20 mouse cellular contexts compared by ENCODE assay signal in genomic region chr15:77105273-77105672, GRCm38 (mm10). TPM values are rescaled to one million over a fixed set of nuclear protein-coding genes. Genes with fewer than 3 reads are reported as not detected.
DNase-seq lines count a peak whose midpoint lies in the region; ATAC-seq and TF ChIP-seq lines count a peak whose summit lies in the region.
"Had no signal": no experiment of that assay in that cellular context is flagged by ENCODE, and none has a peak within 500 bp of the region (broad histone marks: within the 10 kb centered on the region; RNA-seq: fewer than 3 reads in every experiment).

No protein-coding gene starts in this region.

- no peak for TF ChIP-seq POLR2A in ES-Bruce4 (IDR thresholded peaks at IDR 0.05; ENCODE audit: insufficient read depth, low read length)

- no peak overlapping the region for H3K9ac ChIP-seq in ES-Bruce4 (ENCODE audit: low read depth, poor library complexity, severe bottlenecking)
- H3K9ac ChIP-seq in intestine, embryonic 16.5 days (ENCODE audit: low read depth, low read length): no peak overlapping the region
- H3K9ac ChIP-seq in stomach, postnatal 0 days (ENCODE audit: low read length): no peak overlapping the region
- H3K9ac ChIP-seq: forebrain, embryonic 15.5 days; hindbrain, embryonic 12.5 days had no signal

- H3K4me2 ChIP-seq in intestine, embryonic 16.5 days (ENCODE audit: low read depth, low read length): peak overlapping the region; percentile 10; the same call in 1 of the 2 replicates
- no peak overlapping the region for H3K4me2 ChIP-seq in stomach, postnatal 0 days (replicated peaks; ENCODE audit: low read depth)
- H3K4me2 ChIP-seq: forebrain, embryonic 15.5 days; hindbrain, embryonic 12.5 days had no signal

- H3K9me3 ChIP-seq in ES-Bruce4 (replicated peaks; ENCODE audit: control insufficient read depth, insufficient read depth, low read length, poor library complexity, severe bottlenecking): no peaks in the 10 kb centered on the region
- H3K9me3 ChIP-seq in intestine, embryonic 16.5 days (ENCODE audit: control insufficient read depth, low read length): no peaks in the 10 kb centered on the region
- H3K9me3 ChIP-seq in stomach, postnatal 0 days (ENCODE audit: control insufficient read depth, low read length): no peaks in the 10 kb centered on the region
- H3K9me3 ChIP-seq: forebrain, embryonic 15.5 days; heart, embryonic 10.5 days; hindbrain, embryonic 12.5 days had no signal

- no peak for TF ChIP-seq EP300 in ES-Bruce4 (IDR thresholded peaks at IDR 0.05; ENCODE audit: insufficient read depth, low read depth, low read length)
- no peak for TF ChIP-seq EP300 in stomach, postnatal 0 days (optimal IDR thresholded peaks at IDR 0.05)

- H3K27me3 ChIP-seq in ES-Bruce4 (ENCODE audit: control insufficient read depth, insufficient read depth, low read length, poor library complexity, severe bottlenecking): no peaks in the 10 kb centered on the region
- no peaks in the 10 kb centered on the region for H3K27me3 ChIP-seq in intestine, embryonic 16.5 days (replicated peaks; ENCODE audit: control insufficient read depth, insufficient read depth, low read length)
- no peaks in the 10 kb centered on the region for H3K27me3 ChIP-seq in stomach, postnatal 0 days (ENCODE audit: control insufficient read depth, insufficient read depth, low read length)
- H3K27me3 ChIP-seq: forebrain, embryonic 15.5 days; hindbrain, embryonic 12.5 days; Patski had no signal

- peak; percentile 63 for ATAC-seq in intestine, embryonic 16.5 days
- ATAC-seq in stomach, postnatal 0 days (ENCODE audit: low FRiP score, low TSS enrichment): no peak
- ATAC-seq: activated CD4-positive, CD25-positive, alpha-beta regulatory T cell, adult 4 months; forebrain, embryonic 15.5 days; Patski had no signal

- no peak for DNase-seq in layer of hippocampus, adult 2 months (ENCODE audit: low spot score in 2 of 2)
- no peak for DNase-seq in layer of hippocampus, adult 9-11 months
- DNase-seq in stomach, postnatal 0 days (ENCODE audit: low spot score): no peak
- no peak for DNase-seq in layer of hippocampus, postnatal 36 days
- DNase-seq in layer of hippocampus, postnatal 10 days (ENCODE audit: low spot score in 2 of 2): no peak
- DNase-seq: cerebellum, adult 11-12 months; cerebellum, adult 9-11 months; cerebellum, postnatal 36 days; heart, adult 18-20 months; heart, postnatal 10 days; heart, postnatal 4 days had no signal

- H3K4me3 ChIP-seq in layer of hippocampus, adult 2 months: no peak overlapping the region
- no peak overlapping the region for H3K4me3 ChIP-seq in ES-Bruce4 (ENCODE audit: low read depth, low read length)
- no peak overlapping the region for H3K4me3 ChIP-seq in intestine, embryonic 16.5 days (ENCODE audit: low read length)
- no peak overlapping the region for H3K4me3 ChIP-seq in stomach, postnatal 0 days (ENCODE audit: low read depth, low read length)
- H3K4me3 ChIP-seq: erythroblast, embryonic 14.5 days; forebrain, embryonic 15.5 days; heart, embryonic 10.5 days; hindbrain, embryonic 12.5 days had no signal

- H3K4me1 ChIP-seq in ES-Bruce4 (ENCODE audit: control insufficient read depth, insufficient read depth, low read length): peaks cover 5% of the 10 kb centered on the region
- H3K4me1 ChIP-seq in intestine, embryonic 16.5 days (ENCODE audit: control insufficient read depth, insufficient read depth, low read length): peaks cover 24% of the 10 kb centered on the region
- 0 out of 2 replicates have a peak, but pooled peaks cover 2% of the 10 kb centered on the region for H3K4me1 ChIP-seq in stomach, postnatal 0 days (replicated peaks; ENCODE audit: control insufficient read depth, insufficient read depth)

- TF ChIP-seq CTCF in layer of hippocampus, adult 2 months (conservative IDR thresholded peaks at IDR 0.05): no peak
- no peak for TF ChIP-seq CTCF in ES-Bruce4 (IDR thresholded peaks at IDR 0.05; ENCODE audit: low read depth, low read length)
- no peak for TF ChIP-seq CTCF in stomach, postnatal 0 days (IDR thresholded peaks at IDR 0.05; ENCODE audit: low read depth)

- 57% methylated on average over 10 of the region's 10 CpGs for WGBS in intestine, embryonic 16.5 days
- WGBS in stomach, postnatal 0 days: 58% methylated on average over 10 of the region's 10 CpGs

- peak overlapping the region; percentile 59 for H3K27ac ChIP-seq in layer of hippocampus, adult 2 months
- H3K27ac ChIP-seq in ES-Bruce4 (ENCODE audit: insufficient read depth, low read length): 0 out of 2 replicates have a peak overlapping the region, but pooled peaks have one; percentile 13
- H3K27ac ChIP-seq in intestine, embryonic 16.5 days (ENCODE audit: low read length): peak overlapping the region; percentile 33; the same call in 1 of the 2 replicates
- peak overlapping the region; percentile 72 for H3K27ac ChIP-seq in stomach, postnatal 0 days (replicated peaks)
- H3K27ac ChIP-seq: heart, embryonic 10.5 days; hindbrain, embryonic 12.5 days had no signal

- H3K36me3 ChIP-seq in ES-Bruce4 (ENCODE audit: control insufficient read depth, insufficient read depth, low read length, poor library complexity, severe bottlenecking): no peaks in the 10 kb centered on the region; the same call in 1 of the 2 replicates
- H3K36me3 ChIP-seq in intestine, embryonic 16.5 days (ENCODE audit: control insufficient read depth, insufficient read depth, low read length): peaks cover 3% of the 10 kb centered on the region; the same call in 1 of the 2 replicates
- H3K36me3 ChIP-seq in stomach, postnatal 0 days (ENCODE audit: control insufficient read depth, insufficient read depth, low read length): 0 out of 2 replicates have a peak, but pooled peaks cover 3% of the 10 kb centered on the region

RNA-seq across cellular contexts. Expression of gene Mb, which starts 54.8 kb away (rescaled TPM):
- under 1 TPM in 1 of 2 experiments, not detected in 1; 0.49 TPM for total RNA-seq in layer of hippocampus, adult 2 months (2021)
- polyA plus RNA-seq in ES-Bruce4 (2011; ENCODE audit: insufficient read depth, insufficient read length, low read depth, missing spikeins): 1.9 and 2.1 TPM in 2 replicates
- 0.48 and 0.56 TPM in 2 replicates for polyA plus RNA-seq in intestine, embryonic 16.5 days (2015; fragmentation: Nextera tagmentation; extraction: Ambion mirVana)
- 0.91 and 1.1 TPM in 2 replicates for polyA plus RNA-seq in stomach, postnatal 0 days (2015; fragmentation: Nextera tagmentation; extraction: Ambion mirVana)
- under 1 TPM in 1 of 2 experiments, not detected in 1; 0.37 TPM for total RNA-seq in layer of hippocampus, postnatal 36 days (2021)
- total RNA-seq in layer of hippocampus, postnatal 10 days (2021): under 1 TPM; 0.31 to 0.57 TPM
- polyA plus RNA-seq: activated CD4-positive, CD25-positive, alpha-beta regulatory T cell, adult 4 months; erythroblast, embryonic 14.5 days; forebrain, embryonic 11.5 days; forebrain, embryonic 15.5 days; Patski had no signal

Comparison
In these comparisons a context has a peak if more than half of its experiments do, and no peak if none do; other contexts are left out.
1. H3K27ac ChIP-seq: peak in every context shown above with its lines; median percentile 72 in stomach, postnatal 0 days; 59 in layer of hippocampus, adult 2 months; 33 in intestine, embryonic 16.5 days; 13 in ES-Bruce4.